Mouse (Mus musculus) heart, adult 11 months (tissue): ENCODE data around the gene Mta2.

Experiments
- DNase-seq: peaks from one replicate; pipeline ENCODE4 v3.0.0; 2022

Gene Mta2

DNA sequence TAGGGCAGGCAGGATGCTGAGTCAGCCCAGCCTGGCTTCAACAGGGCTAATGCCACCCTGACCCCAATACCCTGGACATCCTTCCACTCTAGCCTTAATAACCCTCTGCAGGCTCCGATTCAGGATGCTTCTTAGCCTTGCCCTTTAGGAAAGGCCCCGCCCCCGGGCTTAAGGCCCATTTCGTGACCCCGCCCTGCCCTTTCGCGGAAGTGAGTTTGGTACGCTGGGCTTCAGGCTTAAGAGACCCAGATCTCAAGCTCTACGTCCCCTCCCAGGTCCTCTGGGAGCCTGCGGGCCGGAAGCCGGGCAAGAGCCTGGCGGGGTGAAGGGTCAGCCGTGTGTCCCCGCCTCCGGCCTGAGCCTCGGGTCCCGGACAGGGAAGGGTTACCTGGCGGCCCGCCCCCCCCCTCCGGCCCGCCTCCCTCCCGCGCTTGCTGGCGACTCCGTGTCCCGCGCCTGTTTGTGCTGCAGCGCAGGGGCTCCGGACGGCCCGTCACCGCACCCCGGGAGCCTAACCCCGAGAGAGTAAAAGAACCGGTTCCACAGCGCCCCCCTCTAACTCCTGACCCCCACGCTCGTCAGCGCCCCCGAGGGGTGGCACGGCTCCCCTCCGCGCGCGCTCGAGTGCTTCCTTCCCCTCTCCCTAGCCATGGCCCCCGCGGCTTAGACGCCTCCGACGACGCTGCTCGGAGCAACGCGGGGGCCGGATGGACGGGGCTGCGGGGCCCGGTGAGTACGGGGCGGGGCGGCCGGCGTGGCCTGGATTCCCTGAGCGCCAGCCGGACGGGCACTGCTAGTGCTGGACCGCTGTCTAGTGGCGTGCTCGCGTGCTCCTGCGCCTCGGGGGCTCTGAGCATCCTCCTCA, 12.2 kb upstream of the Mta2 start, which contains the start of the genes Rom1 and Eml3:
Rom1 (minus strand) TSS at position 133 of the 865 bp plus-strand sequence.
Eml3 (plus strand) TSS at position 329 of the 865 bp plus-strand sequence.
- DNase-seq = peak; percentile 99

- no peak for DNase-seq
These were observed 11.6 kb upstream of the Mta2 start for GRCm38 (mm10) chr19:8930117-8930516.

DNA sequence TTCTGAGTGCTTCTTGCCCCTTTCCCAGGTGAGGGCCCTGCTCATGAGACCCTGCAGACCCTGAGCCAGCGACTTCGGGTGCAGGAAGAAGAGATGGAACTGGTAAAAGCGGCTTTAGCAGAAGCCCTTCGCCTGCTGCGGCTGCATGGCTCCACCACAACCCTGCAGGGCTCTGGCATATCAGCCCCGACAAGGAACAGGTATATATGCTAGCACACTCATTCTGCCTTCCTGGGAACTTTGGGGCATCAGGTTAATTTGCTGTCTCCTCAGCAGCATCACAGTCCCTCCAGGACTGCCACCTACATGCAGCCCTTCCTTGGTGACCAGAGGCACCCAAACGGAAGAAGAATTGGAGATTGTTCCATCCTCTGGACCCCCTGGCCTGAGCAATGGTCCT, 10.9 kb upstream of the Mta2 start:
- peak; percentile 90 for DNase-seq

DNA sequence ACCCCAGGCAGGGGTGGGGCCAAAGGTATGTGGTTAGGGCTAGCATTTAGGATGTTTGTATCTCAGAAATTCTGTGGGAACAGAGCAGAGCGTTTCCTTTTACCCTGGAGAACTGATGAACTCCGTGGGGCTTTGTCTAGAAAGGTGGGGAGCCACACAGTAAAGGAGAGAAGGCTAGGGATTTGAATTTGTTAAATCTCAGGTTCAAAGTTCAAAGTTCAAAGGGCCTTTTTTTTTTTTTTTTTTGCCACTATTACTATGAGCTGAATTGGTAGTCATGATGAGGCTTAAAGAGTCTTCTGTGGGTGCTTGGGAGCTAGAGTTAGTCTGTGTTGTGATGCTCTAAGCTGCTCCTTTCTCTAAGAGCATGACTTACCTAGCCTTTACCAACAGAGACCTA, 4.9 kb upstream of the Mta2 start:
- DNase-seq = no peak

- peak; percentile 95 for DNase-seq
These were observed 1.0 kb upstream of the Mta2 start for GRCm38 (mm10) chr19:8940526-8941133.

DNA sequence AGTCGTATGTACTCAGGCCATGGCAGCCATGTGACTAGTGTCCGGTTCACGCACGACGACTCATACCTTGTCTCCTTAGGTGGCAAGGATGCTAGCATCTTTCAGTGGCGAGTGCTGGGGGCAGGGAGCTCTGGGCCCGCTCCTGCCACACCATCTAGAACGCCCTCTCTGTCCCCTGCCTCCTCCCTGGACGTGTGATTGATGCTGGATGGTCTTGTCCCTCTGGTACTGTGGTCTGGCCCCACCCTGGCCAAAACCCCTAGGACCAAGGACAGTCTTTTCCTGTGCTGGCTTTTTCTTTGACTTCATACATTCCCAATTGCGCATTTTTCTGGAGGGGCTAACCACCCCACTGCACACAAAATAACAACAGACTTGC, 550 bp upstream of the Mta2 start:
- DNase-seq = peak; percentile 95

DNA sequence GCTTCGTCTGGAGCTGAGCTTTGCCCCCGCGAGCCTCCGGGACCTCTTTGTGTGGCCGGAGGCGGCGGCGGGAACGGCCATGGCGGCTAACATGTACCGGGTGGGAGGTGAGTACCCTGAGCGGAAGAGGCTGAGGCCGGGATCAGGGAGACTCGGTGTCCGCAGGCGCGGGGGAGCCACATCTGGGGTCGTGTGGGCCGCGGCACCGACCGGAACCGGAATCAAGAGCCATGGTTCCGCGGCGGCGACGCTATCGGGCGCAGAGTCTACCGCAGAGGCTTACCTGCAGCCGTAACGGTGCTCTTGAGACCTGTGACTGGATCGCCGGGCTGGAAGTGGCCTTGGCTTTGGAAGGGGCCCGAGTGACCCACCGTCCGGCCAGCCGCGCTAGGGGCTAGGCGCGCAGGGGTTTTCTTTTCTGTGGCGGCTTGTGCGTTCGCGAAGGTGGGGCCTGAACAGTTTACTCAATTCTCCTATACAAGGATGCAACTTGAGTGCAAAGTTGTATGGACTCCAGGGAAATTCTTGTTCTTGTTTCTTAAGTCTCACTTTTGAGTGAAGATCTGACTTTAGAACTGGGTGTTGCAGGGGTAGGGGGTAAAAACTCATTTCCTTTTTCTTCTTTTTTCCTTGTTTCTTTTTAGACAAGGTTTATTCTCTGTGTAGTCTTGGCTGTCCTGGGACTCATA, 745 bp downstream of the Mta2 start:
- no peak for DNase-seq

DNA sequence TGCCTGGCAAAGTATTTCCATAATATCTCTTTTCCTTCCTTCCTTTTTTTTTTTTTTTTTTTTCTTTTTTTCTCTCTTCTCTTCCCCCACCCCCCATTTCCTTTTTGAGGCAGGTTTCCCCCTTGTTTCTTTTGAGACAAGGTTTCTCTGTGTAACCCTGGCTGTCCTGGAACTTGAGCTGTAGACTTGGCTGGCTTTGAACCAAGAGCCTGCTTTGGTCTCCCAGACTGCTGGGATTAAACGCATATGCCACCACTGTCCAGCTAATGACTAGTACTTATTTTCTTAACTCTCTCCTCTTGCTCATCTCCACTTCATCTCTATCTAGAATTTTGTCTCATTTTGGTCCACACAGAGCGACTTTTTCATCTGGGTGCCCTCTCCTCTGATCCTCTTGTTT, 1.4 kb downstream of the Mta2 start:
- no peak for DNase-seq

GRCm38 (mm10) chr19:8944062-8944461, 2.4 kb downstream of the Mta2 start:
- DNase-seq = no peak

DNA sequence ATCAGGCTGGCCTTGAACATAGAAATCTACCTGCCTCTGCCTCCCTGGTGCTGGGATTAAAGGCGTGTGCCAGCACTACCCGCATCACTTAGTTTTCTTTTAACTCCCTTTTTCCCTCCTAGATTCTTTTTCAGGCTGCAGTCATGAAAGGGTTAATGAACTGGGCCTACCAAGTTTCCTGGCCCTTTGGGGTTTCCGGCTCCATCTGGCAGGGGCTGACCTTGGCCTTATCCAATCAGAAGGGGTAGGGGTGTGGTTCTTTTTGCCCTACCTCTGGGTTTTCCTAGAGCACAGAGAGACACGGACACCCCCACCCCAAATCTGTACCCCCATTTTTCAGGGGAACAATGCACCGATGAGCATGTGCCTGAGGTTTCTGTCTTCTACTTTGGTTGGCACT, 3.1 kb downstream of the Mta2 start:
- DNase-seq = peak; percentile 98

DNA sequence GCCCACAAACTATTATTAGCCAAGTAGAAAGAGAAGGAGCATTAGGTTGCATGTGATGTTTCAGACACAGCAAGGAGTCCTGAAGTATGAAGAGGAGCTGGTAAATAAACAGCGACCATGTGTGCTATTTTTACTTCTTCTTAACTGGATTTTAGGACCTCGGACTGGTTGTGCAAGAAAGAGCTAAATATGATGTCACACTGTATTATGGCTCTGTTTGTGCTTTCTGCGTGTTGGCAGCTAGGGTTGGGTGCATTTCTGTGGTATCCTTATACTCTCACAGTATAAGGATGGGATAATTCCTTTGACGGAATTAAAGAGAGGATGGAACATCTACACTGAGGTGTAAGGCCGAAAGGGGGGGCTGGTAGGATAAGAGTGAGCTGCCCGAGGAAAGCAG, 3.6 kb downstream of the Mta2 start:
- no peak for DNase-seq

GRCm38 (mm10) chr19:8946929-8947328, 5.3 kb downstream of the Mta2 start:
- no peak for DNase-seq

DNA sequence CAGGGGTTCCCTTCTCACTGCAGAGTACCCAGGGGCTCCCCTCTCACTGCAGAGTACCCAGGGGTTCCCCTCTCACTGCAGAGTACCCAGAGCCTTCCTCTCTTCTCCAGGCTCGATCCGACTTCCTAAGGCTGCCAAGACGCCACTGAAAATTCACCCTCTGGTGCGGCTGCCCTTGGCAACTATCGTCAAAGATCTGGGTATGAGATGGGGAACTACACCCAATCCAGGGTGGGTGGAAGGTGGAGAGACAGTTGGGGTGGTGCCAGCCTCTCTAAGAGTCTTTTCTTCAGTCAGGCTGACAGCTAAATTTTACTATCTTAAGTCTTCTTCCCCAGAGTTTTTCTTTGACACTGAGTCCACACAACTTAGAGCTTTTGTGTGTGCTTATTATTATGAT, 8.5 kb downstream of the Mta2 start:
- DNase-seq = no peak

DNA sequence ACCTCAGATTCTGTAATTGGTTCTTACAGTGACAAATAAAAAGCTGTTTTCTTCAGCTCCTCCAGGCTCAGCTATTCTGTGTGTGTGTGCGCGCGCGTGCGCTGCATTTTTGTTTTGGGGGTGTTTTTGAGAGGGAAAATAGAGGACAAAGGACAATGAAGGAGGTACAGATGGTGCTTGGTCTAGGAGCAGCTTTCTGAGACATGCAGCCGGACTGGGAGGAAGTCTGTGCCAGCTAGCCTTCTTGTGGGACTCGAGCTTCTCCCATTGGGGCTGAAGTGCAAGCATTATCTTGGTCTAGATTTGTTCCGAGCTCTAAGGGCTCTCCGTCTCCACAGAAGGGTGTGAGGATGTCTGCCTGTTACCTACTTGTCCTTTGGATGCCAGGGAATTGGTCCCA, 10.6 kb downstream of the Mta2 start:
- no peak for DNase-seq

GRCm38 (mm10) chr19:8953135-8954039, 11.7 kb downstream of the Mta2 start, which contains the start of gene Tut1:
TSS of gene Tut1 (plus strand) at chr19:8953847.
- DNase-seq = peak; percentile 99

- no peak for DNase-seq
These were observed 12.5 kb downstream of the Mta2 start for GRCm38 (mm10) chr19:8954171-8954570.

DNA sequence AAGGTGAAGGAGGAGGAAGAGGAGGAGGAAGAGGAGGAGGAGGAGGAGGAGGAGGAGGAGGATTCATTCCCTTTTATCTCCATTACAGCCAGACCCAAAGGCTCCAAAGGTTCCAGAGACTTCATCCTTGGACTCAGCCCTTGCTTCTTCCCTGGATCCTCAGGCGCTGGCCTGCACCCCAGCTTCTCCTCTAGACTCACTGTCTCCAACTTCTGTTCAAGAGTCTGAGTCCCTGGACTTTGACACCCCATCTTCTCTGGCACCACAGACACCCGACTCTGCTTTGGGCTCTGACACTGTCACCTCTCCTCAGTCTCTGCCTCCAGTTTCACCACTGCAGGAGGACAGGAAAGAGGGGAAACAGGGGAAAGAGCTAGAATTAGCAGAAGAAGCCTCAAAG, 20.6 kb downstream of the Mta2 start:
- DNase-seq = no peak

DNA sequence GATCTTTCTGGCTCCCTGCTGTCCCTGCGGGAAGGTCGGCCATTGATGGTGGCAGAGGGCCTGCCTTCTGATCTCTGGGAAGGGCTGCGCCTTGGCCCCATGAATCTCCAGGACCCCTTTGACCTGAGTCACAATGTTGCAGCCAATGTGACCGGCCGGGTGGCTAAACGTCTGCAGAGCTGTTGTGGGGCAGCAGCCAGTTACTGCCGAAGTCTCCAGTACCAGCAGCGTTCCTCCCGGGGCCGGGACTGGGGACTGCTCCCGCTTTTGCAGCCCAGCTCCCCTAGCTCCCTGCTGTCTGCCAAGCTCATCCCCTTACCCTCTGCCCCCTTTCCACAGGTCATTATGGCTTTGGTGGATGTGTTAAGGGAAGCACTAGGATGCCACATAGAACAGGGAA, 23.4 kb downstream of the Mta2 start:
- DNase-seq = no peak

DNA sequence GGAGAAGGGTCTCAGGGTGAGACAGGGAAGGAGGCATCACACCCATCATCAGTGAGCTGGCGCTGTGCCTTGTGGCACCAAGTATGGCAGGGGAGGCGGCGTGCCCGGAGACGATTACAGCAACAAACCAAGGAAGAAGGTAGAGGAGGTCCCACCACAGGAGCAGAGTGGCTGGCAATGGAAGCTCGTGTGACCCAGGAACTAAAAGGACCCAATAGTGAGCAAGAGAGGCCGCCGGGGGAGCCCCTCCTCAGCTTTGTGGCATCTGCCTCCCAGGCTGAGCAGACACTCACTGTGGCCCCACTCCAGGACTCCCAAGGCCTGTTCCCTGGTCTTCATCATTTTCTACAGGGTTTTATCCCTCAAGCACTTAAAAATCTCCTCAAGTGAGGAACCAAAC, 24.1 kb downstream of the Mta2 start:
- peak; percentile 97 for DNase-seq

GRCm38 (mm10) chr19:8966198-8966589, 24.5 kb downstream of the Mta2 start:
- no peak for DNase-seq

GRCm38 (mm10) chr19:8966590-8967372, 25.1 kb downstream of the Mta2 start, which contains the start of gene Eef1g:
TSS of gene Eef1g (plus strand) at chr19:8967041.
- peak; percentile 100 for DNase-seq

- no peak for DNase-seq
These were observed 25.7 kb downstream of the Mta2 start for GRCm38 (mm10) chr19:8967373-8967743.
